Mouse (Mus musculus): ENCODE data around the gene Zbtb17. TPM values are rescaled to one million over a fixed set of nuclear protein-coding genes. Genes with fewer than 3 reads are reported as not detected.

Gene Zbtb17
- total and polyA plus RNA-seq, 2 experiments from 2014 or later, result 30.1 to 34.4 TPM

DNA sequence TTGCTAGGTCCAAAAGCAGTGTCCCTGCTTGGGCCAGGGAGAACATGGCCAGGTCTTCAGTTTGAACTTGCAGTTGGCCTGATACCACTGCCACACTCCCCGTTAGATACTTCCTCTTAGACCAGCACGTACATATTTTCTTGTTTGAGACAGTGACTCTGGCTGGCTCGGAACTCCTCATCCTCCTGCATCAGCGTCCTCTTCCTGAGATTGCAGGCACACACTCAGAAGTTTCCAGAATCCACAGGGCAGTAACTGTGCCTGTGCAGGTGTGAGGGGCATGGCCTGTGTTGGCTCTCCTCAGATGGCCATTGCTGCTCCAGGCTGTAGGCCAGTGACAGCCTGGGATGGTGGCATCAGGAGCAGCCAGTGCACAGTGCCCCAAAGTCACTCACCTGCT is 16.0 kb downstream of the Zbtb17 start:
- Histone ChIP-seq H3K9ac (replicated peaks; ENCODE audit: low read length, poor library complexity, severe bottlenecking) (no peak overlapping the region), H3K4me2 (ENCODE audit: low read depth, low read length, poor library complexity, severe bottlenecking) (no peak overlapping the region), H3K27ac (ENCODE audit: low read depth, low read length) (no peak overlapping the region), H3K9me3 (ENCODE audit: low read length) (no peaks in the 10 kb centered on the region), H3K4me1 (ENCODE audit: insufficient read depth, low read length) (no peaks in the 10 kb centered on the region), H3K36me3 (ENCODE audit: insufficient read depth, low read length) (peaks cover 38% of the 10 kb centered on the region), H3K4me3 (ENCODE audit: low read depth, low read length) (no peak overlapping the region), H3K27me3 (ENCODE audit: insufficient read depth, low read length) (no peaks in the 10 kb centered on the region)
- DNase-seq (ENCODE audit: low spot score) (no peak), ATAC-seq (ENCODE audit: low FRiP score) (no peak)
- no peak for TF ChIP-seq CTCF (IDR thresholded peaks at IDR 0.05)
- 98% methylated on average over 4 of the region's 4 CpGs for WGBS

DNA sequence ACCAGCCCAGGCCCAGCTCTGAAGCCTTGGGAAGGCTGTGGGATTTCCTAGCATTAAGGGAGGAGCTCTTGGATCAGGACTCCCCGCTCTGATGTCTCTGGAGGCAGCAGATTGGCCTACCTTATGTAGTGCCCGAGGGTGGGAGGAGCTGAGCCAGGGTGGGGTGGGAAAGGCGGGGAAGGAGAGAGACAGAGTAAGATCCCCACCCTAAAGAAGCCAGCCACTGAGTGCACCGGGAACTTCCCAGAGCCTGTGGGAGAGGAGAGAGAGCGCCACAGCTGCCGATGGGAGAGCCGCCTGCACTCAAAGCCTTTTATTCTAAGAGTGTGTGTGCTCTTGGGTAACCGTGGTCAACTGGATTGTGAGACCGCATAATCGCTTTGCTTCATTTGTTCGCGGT is 16.6 kb downstream of the Zbtb17 start:
- no peaks in the 10 kb centered on the region for H3K9me3 ChIP-seq (ENCODE audit: low read length)
- H3K27ac ChIP-seq (ENCODE audit: low read depth, low read length), result no peak overlapping the region
- H3K4me2 ChIP-seq (ENCODE audit: low read depth, low read length, poor library complexity, severe bottlenecking), result no peak overlapping the region
- H3K27me3 ChIP-seq (ENCODE audit: insufficient read depth, low read length), result no peaks in the 10 kb centered on the region
- H3K36me3 ChIP-seq (ENCODE audit: insufficient read depth, low read length), result peaks cover 44% of the 10 kb centered on the region
- ATAC-seq (ENCODE audit: low FRiP score) (no peak), DNase-seq (ENCODE audit: low spot score) (no peak)
- H3K4me3 ChIP-seq (ENCODE audit: low read depth, low read length), result no peak overlapping the region
- no peak overlapping the region for H3K9ac ChIP-seq (replicated peaks; ENCODE audit: low read length, poor library complexity, severe bottlenecking)
- no peaks in the 10 kb centered on the region for H3K4me1 ChIP-seq (ENCODE audit: insufficient read depth, low read length)
- 30% methylated on average over 12 of the region's 12 CpGs for WGBS
- no peak for TF ChIP-seq CTCF (IDR thresholded peaks at IDR 0.05)

DNA sequence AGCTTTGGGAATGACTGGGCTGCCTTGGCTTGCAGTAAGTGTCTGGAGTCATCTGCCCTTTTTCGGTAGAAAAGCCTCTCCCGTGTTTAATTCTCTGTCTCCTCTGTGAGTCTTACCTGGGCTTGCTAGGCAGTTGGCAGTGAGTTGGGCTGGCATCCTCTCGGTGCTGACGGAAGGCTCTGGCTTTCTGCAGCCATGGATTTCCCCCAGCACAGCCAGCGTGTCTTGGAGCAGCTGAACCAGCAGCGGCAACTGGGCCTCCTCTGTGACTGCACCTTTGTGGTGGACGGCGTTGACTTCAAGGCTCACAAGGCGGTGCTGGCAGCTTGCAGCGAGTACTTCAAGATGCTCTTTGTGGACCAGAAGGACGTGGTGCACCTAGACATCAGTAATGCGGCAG is 17.1 kb downstream of the Zbtb17 start:
- 83% methylated on average over 12 of the region's 12 CpGs for WGBS
- DNase-seq (ENCODE audit: low spot score) (no peak), ATAC-seq (ENCODE audit: low FRiP score) (no peak)
- Histone ChIP-seq H3K9me3 (ENCODE audit: low read length) (no peaks in the 10 kb centered on the region), H3K27ac (ENCODE audit: low read depth, low read length) (no peak overlapping the region), H3K4me3 (ENCODE audit: low read depth, low read length) (no peak overlapping the region), H3K36me3 (ENCODE audit: insufficient read depth, low read length) (peaks cover 49% of the 10 kb centered on the region), H3K4me2 (ENCODE audit: low read depth, low read length, poor library complexity, severe bottlenecking) (no peak overlapping the region), H3K9ac (replicated peaks; ENCODE audit: low read length, poor library complexity, severe bottlenecking) (no peak overlapping the region), H3K27me3 (ENCODE audit: insufficient read depth, low read length) (no peaks in the 10 kb centered on the region), H3K4me1 (ENCODE audit: insufficient read depth, low read length) (no peaks in the 10 kb centered on the region)
- TF ChIP-seq CTCF (IDR thresholded peaks at IDR 0.05), result no peak

DNA sequence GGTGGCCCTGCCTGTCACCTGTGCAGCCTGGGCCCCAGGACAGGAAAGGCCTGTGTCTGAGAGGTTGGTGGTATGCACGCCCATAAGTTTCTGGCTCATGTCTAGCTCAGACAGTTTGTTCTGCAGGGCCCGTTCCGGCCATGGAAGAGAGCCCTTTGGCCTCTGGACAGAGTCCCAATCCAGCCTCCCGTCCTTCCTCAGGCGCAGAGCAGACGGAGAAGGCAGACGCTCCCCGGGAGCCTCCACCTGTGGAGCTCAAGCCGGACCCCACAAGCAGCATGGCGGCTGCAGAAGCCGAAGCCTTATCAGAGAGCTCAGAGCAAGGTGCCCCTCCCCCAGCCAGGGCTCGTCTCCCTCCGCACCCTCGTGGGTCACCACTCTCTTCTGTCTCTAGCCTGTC is 19.0 kb downstream of the Zbtb17 start:
- WGBS, result 83% methylated on average over 14 of the region's 14 CpGs
- TF ChIP-seq CTCF (IDR thresholded peaks at IDR 0.05), result no peak
- no peak for DNase-seq (ENCODE audit: low spot score)
- no peaks in the 10 kb centered on the region for H3K27me3 ChIP-seq (ENCODE audit: insufficient read depth, low read length)
- H3K9ac ChIP-seq (replicated peaks; ENCODE audit: low read length, poor library complexity, severe bottlenecking), result no peak overlapping the region
- no peak overlapping the region for H3K27ac ChIP-seq (ENCODE audit: low read depth, low read length)
- no peaks in the 10 kb centered on the region for H3K4me1 ChIP-seq (ENCODE audit: insufficient read depth, low read length)
- peaks cover 60% of the 10 kb centered on the region for H3K36me3 ChIP-seq (ENCODE audit: insufficient read depth, low read length)
- no peak overlapping the region for H3K4me2 ChIP-seq (ENCODE audit: low read depth, low read length, poor library complexity, severe bottlenecking)
- no peaks in the 10 kb centered on the region for H3K9me3 ChIP-seq (ENCODE audit: low read length)
- no peak overlapping the region for H3K4me3 ChIP-seq (ENCODE audit: low read depth, low read length)
- no peak for ATAC-seq (ENCODE audit: low FRiP score)

DNA sequence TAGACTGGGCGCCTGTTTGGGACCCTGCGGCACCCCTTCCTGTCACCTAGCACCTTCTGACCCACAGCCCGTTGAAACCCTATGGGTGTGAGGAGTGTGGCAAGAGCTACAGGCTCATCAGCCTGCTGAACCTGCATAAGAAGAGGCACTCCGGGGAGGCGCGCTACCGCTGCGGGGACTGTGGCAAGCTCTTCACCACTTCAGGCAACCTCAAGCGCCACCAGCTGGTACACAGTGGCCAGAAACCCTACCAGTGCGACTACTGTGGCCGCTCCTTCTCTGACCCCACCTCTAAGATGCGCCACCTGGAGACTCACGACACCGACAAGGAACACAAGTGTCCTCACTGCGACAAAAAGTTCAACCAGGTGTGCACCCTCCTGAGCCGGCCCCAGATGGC is 20.3 kb downstream of the Zbtb17 start:
- H3K27ac ChIP-seq (ENCODE audit: low read depth, low read length), result no peak overlapping the region
- TF ChIP-seq CTCF (IDR thresholded peaks at IDR 0.05), result no peak; the same call in 1 of the 2 replicates
- no peak for ATAC-seq (ENCODE audit: low FRiP score)
- no peaks in the 10 kb centered on the region for H3K27me3 ChIP-seq (ENCODE audit: insufficient read depth, low read length)
- H3K9me3 ChIP-seq (ENCODE audit: low read length), result no peaks in the 10 kb centered on the region
- no peak overlapping the region for H3K9ac ChIP-seq (replicated peaks; ENCODE audit: low read length, poor library complexity, severe bottlenecking)
- H3K4me1 ChIP-seq (ENCODE audit: insufficient read depth, low read length), result no peaks in the 10 kb centered on the region
- H3K4me3 ChIP-seq (ENCODE audit: low read depth, low read length), result no peak overlapping the region
- DNase-seq (ENCODE audit: low spot score), result no peak
- peaks cover 72% of the 10 kb centered on the region for H3K36me3 ChIP-seq (ENCODE audit: insufficient read depth, low read length)
- H3K4me2 ChIP-seq (ENCODE audit: low read depth, low read length, poor library complexity, severe bottlenecking), result no peak overlapping the region
- 78% methylated on average over 16 of the region's 16 CpGs for WGBS

DNA sequence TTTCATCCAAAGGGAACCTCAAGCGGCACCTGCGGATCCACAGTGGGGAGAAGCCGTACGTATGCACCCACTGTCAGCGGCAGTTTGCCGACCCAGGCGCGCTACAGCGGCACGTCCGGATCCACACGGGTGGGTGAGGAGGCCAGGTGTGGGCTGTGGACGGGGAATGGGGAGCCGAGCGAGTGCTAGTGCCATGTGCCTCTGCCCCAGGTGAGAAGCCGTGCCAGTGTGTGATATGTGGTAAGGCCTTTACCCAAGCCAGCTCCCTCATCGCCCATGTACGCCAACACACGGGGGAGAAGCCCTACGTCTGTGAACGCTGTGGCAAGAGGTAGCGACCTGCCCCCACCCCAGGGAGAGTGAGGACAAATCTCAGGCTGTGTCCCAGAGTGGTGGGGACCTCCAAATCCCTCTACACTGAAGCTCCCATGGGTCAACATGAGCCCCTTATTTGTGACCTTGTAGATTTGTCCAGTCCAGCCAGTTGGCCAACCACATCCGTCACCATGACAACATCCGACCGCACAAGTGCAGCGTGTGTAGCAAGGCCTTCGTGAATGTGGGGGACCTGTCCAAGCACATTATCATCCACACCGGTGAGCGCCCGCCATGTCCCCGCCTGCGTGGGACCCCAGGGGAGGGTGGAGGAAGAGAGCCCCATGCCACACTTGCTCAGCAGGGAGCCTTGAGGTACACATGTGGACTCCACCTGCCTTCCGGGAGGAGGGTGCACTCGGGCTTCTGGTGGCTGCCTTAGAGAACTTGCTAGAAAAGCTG is 21.2 kb downstream of the Zbtb17 start:
- no peak for DNase-seq (ENCODE audit: low spot score)
- H3K27ac ChIP-seq (ENCODE audit: low read depth, low read length), result no peak overlapping the region
- H3K4me1 ChIP-seq (ENCODE audit: insufficient read depth, low read length), result no peaks in the 10 kb centered on the region
- WGBS, result 83% methylated on average over 34 of the region's 34 CpGs
- no peaks in the 10 kb centered on the region for H3K27me3 ChIP-seq (ENCODE audit: insufficient read depth, low read length)
- H3K4me2 ChIP-seq (ENCODE audit: low read depth, low read length, poor library complexity, severe bottlenecking), result no peak overlapping the region
- no peak overlapping the region for H3K4me3 ChIP-seq (ENCODE audit: low read depth, low read length)
- H3K9me3 ChIP-seq (ENCODE audit: low read length), result no peaks in the 10 kb centered on the region
- H3K36me3 ChIP-seq (ENCODE audit: insufficient read depth, low read length), result peaks cover 78% of the 10 kb centered on the region
- no peak for TF ChIP-seq CTCF (IDR thresholded peaks at IDR 0.05)
- no peak overlapping the region for H3K9ac ChIP-seq (replicated peaks; ENCODE audit: low read length, poor library complexity, severe bottlenecking)
- ATAC-seq (ENCODE audit: low FRiP score), result no peak
